Mouse (Mus musculus) spleen, adult 2 months (tissue): ENCODE measurements at regions not wholly inside any gene's neighbourhood (a gene's known extent, or its start where the extent isn't known, plus 50 kb on each side); places are given as distances from the start of the nearest gene placed in this dataset.

ENCODE experiments used
- DNase-seq, 2 experiments: peaks; one replicate each; pipeline versions ENCODE4 v3.0.0 to v3.0.0-alpha.2; 2012 to 2021; ENCODE audit warnings: low spot score in 2 of 2, low read depth in 1 of 2
- H3K27ac ChIP-seq: fragments of 200-500 bp; 2 replicates; pipeline ENCODE4 v1.5.1; 2012; ENCODE audit warnings: low read length, inconsistent platforms; ENCODE audit not compliant: insufficient read depth
- H3K27me3 ChIP-seq: fragments of 200-500 bp; 2 replicates; pipeline ENCODE4 v1.6.1; 2012; ENCODE audit warnings: mild to moderate bottlenecking, moderate library complexity, low read length, inconsistent platforms; ENCODE audit not compliant: control insufficient read depth, insufficient read depth
- H3K36me3 ChIP-seq: fragments of 200-500 bp; 2 replicates; pipeline ENCODE4 v1.6.1; 2012; ENCODE audit warnings: mild to moderate bottlenecking, low read length, inconsistent platforms; ENCODE audit not compliant: control insufficient read depth, insufficient read depth
- H3K4me1 ChIP-seq: fragments of 200-500 bp; 2 replicates; pipeline ENCODE4 v1.6.1; 2011; ENCODE audit warnings: inconsistent platforms; ENCODE audit not compliant: control insufficient read depth, insufficient read depth, insufficient read length
- H3K4me3 ChIP-seq: fragments of 200-500 bp; 2 replicates; pipeline ENCODE4 v1.5.1; 2011; ENCODE audit warnings: mild to moderate bottlenecking, inconsistent platforms; ENCODE audit not compliant: insufficient read depth, insufficient read length; ENCODE audit errors: extremely low read depth
- CTCF ChIP-seq: fragments of 200-500 bp; IDR thresholded peaks from 2 replicates; pipeline ENCODE4 v1.5.1; 2011; ENCODE audit warnings: mild to moderate bottlenecking, inconsistent platforms; ENCODE audit not compliant: insufficient read depth, insufficient read length, insufficient replicate concordance; ENCODE audit errors: extremely low read depth
- POLR2A ChIP-seq: fragments of 200-500 bp; IDR thresholded peaks from 2 replicates; pipeline ENCODE4 v1.6.1; 2011; ENCODE audit warnings: low read depth, low read length, inconsistent platforms
- WGBS: fragments of 180-500 bp; shearing (Covaris S2); methylation state at CpG from one replicate; pipeline ENCODE4 v1.1.7; 2018; 5-methylcytosine and 5-hydroxymethylcytosine counted together

DNA sequence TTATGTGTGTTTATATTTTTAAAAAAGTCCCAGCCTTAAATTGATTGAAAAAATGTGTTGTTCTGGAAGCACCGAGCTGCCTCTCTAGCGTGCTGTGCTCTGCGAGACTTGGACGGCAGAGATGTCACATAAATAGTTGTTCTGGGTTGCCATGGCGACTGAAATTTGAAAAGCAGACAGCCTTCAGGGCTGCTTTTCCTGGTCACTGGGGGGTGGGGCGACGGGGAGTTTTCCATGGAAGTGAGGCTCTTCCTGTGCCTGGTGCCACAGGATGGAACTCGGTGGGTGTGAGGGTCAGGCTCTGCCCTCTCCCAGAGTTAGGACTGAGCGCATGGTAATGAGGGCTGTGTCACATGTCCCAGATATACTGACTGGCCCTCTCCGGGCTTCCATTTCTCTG, 84.7 kb upstream of the Gm26897 start:
- no peak for DNase-seq
- Histone ChIP-seq H3K4me3 (no peak overlapping the region), H3K27me3 (no peaks in the 10 kb centered on the region), H3K4me1 (no peaks in the 10 kb centered on the region), H3K36me3 (no peaks in the 10 kb centered on the region), H3K27ac (no peak overlapping the region)
- TF ChIP-seq CTCF (no peak), POLR2A (no peak)
- WGBS: 78% methylated on average over 10 of the region's 10 CpGs

DNA sequence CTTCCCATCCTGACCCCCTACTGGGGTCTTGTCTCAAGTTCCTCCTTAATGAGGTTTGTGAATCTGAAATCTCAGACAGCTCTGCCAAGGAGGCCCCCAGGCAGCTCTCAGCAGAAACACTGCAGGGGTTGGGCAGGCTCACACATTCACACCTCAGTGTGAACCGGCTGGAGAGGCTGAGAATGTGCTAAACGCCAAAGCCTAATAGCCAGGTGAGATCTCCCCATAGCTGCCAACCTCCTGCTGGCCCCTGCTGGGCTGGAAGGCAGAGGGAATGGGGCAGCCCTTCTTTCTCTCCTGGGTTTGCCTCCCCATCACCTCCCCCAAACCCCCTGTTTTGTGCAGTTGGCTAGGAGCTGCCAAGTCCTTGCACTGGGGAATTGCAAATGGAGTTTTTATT, 81.3 kb upstream of the Gm26897 start:
- no peak overlapping the region for H3K27ac ChIP-seq
- no peaks in the 10 kb centered on the region for H3K27me3 ChIP-seq
- no peak for TF ChIP-seq CTCF
- TF ChIP-seq POLR2A: no peak
- no peak for DNase-seq
- WGBS: 71% methylated on average over 2 of the region's 2 CpGs
- no peaks in the 10 kb centered on the region for H3K36me3 ChIP-seq
- no peak overlapping the region for H3K4me3 ChIP-seq
- H3K4me1 ChIP-seq: no peaks in the 10 kb centered on the region

DNA sequence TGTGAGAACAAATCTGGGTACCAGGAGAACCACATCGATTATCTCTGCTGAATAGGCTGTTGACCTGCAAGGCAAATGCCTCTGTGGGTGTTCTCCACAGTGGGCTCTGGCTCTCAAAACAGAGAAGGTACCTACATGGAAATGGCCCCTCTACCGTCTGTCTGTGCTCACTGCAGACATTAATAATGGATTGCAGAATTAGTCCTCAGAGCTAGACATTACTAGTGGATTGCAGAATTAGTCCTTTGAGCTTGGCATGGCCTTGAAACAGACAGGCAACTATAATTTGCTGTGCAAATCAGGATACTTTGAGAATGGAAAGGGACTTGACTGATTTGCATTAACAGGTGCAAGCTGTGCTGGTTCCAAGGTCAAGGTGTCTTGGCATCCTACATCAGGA, 77.3 kb upstream of the Gm26897 start:
- no peak for DNase-seq
- H3K27ac ChIP-seq: no peak overlapping the region
- no peaks in the 10 kb centered on the region for H3K36me3 ChIP-seq
- H3K4me3 ChIP-seq: no peak overlapping the region
- no peaks in the 10 kb centered on the region for H3K27me3 ChIP-seq
- WGBS: 55% methylated on average over 2 of the region's 2 CpGs
- TF ChIP-seq CTCF (no peak), POLR2A (no peak)
- no peaks in the 10 kb centered on the region for H3K4me1 ChIP-seq

DNA sequence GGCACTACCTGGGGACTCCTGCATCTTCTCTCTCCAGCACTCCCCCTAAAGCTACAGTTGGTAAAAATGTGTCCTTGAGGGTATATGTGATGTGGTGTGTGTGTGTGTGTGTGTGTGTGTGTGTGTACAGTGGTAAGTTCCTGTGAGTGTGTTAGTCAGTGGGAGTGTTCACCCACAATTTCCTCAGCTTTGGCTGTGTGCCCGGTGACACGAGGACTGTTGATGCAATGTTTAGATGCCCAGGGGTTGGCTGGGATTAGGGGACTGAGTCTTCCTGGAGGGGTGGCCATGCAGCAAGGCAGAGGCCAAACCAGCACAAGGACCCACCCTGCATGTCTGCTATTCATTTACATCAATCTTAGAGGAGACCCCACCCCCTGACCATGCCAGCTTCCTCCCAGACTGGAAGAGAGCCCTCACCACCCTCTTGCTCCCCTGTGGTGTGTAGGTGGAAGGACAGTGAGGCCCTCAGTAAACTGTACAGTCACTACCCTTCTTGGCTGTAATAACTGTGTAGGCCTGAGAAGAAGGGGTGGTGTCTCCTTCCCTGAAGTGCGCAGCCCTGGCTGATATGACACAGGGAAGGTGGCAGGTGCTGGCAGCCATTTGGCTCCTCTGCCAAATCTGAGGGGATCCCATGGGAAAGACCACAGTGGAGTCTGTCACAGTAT, 75.8 kb upstream of the Gm26897 start:
- Histone ChIP-seq H3K27ac (no peak overlapping the region), H3K4me3 (no peak overlapping the region), H3K36me3 (no peaks in the 10 kb centered on the region), H3K27me3 (no peaks in the 10 kb centered on the region), H3K4me1 (no peaks in the 10 kb centered on the region)
- TF ChIP-seq POLR2A: no peak
- TF ChIP-seq CTCF: no peak
- no peak for DNase-seq
- 32% methylated on average over 3 of the region's 3 CpGs for WGBS

DNA sequence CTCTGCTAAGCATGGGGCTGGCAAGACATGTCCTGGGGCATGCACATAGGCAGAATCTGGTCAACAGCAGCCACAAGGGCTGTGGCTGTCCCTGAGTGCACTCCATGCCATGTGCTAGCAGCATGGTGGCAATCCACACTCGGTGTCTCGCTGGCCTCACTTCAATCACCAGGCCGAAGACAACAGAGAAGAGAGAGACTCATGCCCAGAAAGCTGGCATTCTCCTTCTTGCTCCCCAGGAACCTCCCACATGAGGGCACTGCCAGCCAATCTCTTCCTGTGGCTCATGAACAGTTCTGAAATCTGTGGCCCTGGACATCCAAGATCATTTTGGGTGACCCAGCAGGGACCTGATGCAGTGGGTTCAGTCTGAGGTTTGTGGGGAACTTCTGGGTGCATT, 74.5 kb upstream of the Gm26897 start:
- WGBS: 84% methylated on average over 3 of the region's 3 CpGs
- no peak overlapping the region for H3K27ac ChIP-seq
- H3K4me3 ChIP-seq: no peak overlapping the region
- H3K4me1 ChIP-seq: no peaks in the 10 kb centered on the region
- DNase-seq: no peak
- H3K27me3 ChIP-seq: no peaks in the 10 kb centered on the region
- TF ChIP-seq CTCF: no peak
- TF ChIP-seq POLR2A: no peak
- no peaks in the 10 kb centered on the region for H3K36me3 ChIP-seq

DNA sequence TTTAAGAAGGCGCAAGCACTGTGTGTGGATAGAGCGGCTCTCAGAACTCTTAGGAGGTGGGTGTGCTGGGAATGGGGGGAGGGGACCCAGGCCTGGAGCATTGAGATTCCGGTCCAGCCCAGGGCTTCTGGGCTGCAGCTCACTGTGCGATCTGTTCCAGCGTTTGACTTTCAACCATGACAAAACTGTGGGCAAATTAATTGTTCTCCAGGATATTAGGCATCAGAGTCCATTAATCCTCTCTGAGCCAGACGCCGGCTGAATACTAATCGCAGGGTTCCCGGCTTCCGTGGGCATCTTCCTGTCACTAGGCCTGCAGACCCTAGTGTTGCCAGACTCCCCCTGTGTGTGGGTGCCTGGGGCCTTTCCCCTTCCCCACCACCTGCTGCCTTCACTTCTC, 73.3 kb upstream of the Gm26897 start:
- 93% methylated on average over 10 of the region's 10 CpGs for WGBS
- Histone ChIP-seq H3K4me3 (no peak overlapping the region), H3K4me1 (no peaks in the 10 kb centered on the region), H3K36me3 (no peaks in the 10 kb centered on the region), H3K27ac (no peak overlapping the region), H3K27me3 (no peaks in the 10 kb centered on the region)
- TF ChIP-seq CTCF: no peak
- no peak for TF ChIP-seq POLR2A
- no peak for DNase-seq

DNA sequence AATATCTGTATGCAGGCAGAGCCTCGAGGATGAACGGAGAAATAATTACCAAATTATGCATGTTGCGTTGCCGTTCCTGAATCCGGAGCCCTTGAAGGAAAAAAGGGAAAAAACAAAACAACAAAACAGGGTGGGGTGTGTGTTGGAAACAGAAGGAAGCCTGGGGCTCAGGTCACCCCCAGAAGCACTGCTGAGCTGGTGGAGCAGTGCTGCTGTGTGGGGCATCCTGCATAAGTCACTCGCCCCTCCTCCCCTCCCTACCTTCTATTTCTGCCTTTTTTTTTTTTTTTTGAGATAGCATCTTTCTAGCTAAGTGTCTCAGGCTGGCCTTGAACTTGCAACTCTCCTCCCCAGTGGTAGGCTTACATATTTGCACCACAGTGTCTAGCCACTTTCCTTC, 72.8 kb upstream of the Gm26897 start:
- Histone ChIP-seq H3K36me3 (no peaks in the 10 kb centered on the region), H3K4me3 (no peak overlapping the region), H3K4me1 (no peaks in the 10 kb centered on the region), H3K27me3 (no peaks in the 10 kb centered on the region), H3K27ac (no peak overlapping the region)
- 88% methylated on average over 6 of the region's 6 CpGs for WGBS
- TF ChIP-seq POLR2A: no peak
- no peak for TF ChIP-seq CTCF
- no peak for DNase-seq

DNA sequence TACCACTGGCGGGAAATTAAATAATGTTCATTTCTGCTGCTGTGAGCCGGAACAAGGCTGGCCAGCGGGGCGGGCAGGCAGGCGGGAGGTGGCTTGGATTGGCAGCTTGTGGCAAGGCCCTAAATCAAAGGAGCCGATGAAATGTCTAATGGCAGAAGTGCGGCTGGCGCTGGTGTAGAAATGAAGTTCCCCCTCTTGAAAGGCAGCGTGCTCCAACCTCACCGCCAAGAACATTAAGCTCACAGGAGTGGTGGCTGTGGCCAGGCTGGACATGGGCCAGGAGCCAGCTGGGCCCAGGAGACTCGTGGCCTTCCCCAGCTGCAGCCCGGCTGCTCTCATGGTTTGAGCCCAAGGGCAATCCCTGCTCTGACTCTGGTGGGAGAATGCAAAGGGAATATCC, 71.8 kb upstream of the Gm26897 start:
- Histone ChIP-seq H3K4me1 (no peaks in the 10 kb centered on the region), H3K36me3 (no peaks in the 10 kb centered on the region), H3K4me3 (no peak overlapping the region), H3K27me3 (no peaks in the 10 kb centered on the region), H3K27ac (no peak overlapping the region)
- TF ChIP-seq CTCF (no peak), POLR2A (no peak)
- no peak for DNase-seq
- WGBS: 13% methylated on average over 12 of the region's 12 CpGs
